Comparison of ENCODE assay signal across 3 mouse cellular contexts in the genomic region with DNA sequence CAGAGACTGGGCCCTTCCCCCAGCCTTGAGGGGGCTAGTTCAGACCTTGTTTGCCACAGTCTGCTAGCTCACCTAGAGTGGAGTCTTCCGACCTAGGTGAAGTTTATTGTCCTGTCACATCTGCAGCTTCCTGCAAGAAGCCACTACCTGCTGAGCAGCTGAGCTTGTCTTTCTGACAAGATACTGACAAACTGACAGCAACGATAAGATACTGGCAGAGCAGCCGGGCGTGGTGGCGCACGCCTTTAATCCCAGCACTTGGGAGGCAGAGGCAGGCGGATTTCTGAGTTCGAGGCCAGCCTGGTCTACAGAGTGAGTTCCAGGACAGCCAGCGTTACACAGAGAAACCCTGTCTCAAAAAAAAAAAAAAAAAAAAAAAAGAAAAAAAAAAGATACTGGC. TPM values are rescaled to one million over a fixed set of nuclear protein-coding genes. Genes with fewer than 3 reads are reported as not detected.
"Had no signal": no experiment of that assay in that cellular context is flagged by ENCODE, and none has a peak within 500 bp of the region (broad histone marks: within the 10 kb centered on the region; RNA-seq: fewer than 3 reads in every experiment).

No protein-coding gene starts in this region.

RNA-seq across cellular contexts. Expression of a gene that starts 15.3 kb away (rescaled TPM):
- polyA plus RNA-seq: small intestine, adult 2 months; spleen, adult 2 months had no signal

RNA-seq across cellular contexts. Expression of a gene that starts 17.1 kb away (rescaled TPM):
- total RNA-seq: neutrophil, adult 5-6 weeks had no signal
